Mouse (Mus musculus) cerebellum, adult 2 months (tissue): ENCODE measurements around the gene Olfr117. TPM values are rescaled to one million over a fixed set of nuclear protein-coding genes. Genes with fewer than 3 reads are reported as not detected.
"Not testable (repeated sequence)": the region's sequence is repeated elsewhere in the genome, so short reads cannot be mapped to it uniquely, and the experiment has no call there.

Experiments used
- DNase-seq, 2 experiments: peaks; one replicate each; pipeline ENCODE4 v3.0.0; 2021
- H3K27ac ChIP-seq: fragments of 200-500 bp; 2 replicates; pipeline ENCODE4 v1.5.1; 2012; ENCODE audit warnings: low read length, control low read depth, inconsistent platforms; ENCODE audit not compliant: insufficient read depth
- H3K27me3 ChIP-seq: fragments of 200-500 bp; 2 replicates; pipeline ENCODE4 v1.6.1; 2012; ENCODE audit warnings: inconsistent platforms, mild to moderate bottlenecking, low read length, moderate library complexity; ENCODE audit not compliant: control insufficient read depth, insufficient read depth
- H3K4me1 ChIP-seq: fragments of 200-500 bp; 2 replicates; pipeline ENCODE4 v1.6.1; 2011; ENCODE audit warnings: low read length; ENCODE audit not compliant: control insufficient read depth, insufficient read depth
- H3K4me3 ChIP-seq: fragments of 200-500 bp; replicated peaks from 2 replicates; pipeline ENCODE3; 2011; ENCODE audit warnings: mild to moderate bottlenecking, low read depth, low read length, control low read depth; ENCODE audit not compliant: insufficient read depth
- CTCF ChIP-seq: fragments of 200-500 bp; IDR thresholded peaks from 2 replicates; pipeline ENCODE4 v1.5.1; 2011; ENCODE audit warnings: low read depth, mild to moderate bottlenecking, control low read depth, low read length, moderate library complexity, borderline replicate concordance; ENCODE audit not compliant: insufficient read depth
- POLR2A ChIP-seq: fragments of 200-500 bp; IDR thresholded peaks from 2 replicates; pipeline ENCODE4 v1.6.1; 2011; ENCODE audit warnings: low read length, control low read depth, borderline replicate concordance; ENCODE audit not compliant: insufficient read depth
- WGBS: fragments of 180-500 bp; shearing (Covaris S2); methylation state at CpG from one replicate; pipeline ENCODE4 v1.1.7; 2018; 5-methylcytosine and 5-hydroxymethylcytosine counted together
- polyA plus RNA-seq: library from polyadenylated mRNA; depleted of rRNA; stranded (reverse); fragments of >200 nt; gene quantifications from 2 replicates; pipeline ENCODE4 v1.2.3, GENCODE M21; 2012; rRNA removed

Olfr117 gene
- polyA plus RNA-seq: not detected in 2 replicates

- Histone ChIP-seq H3K27ac (no peak within 1 kb of the TSS), H3K27me3 (no peaks in the 10 kb centered on the region), H3K4me3 (no peak within 1 kb of the TSS), H3K4me1 (no peaks in the 10 kb centered on the region)
- WGBS: 48% methylated on average over 1 of the region's 1 CpGs
- no peak for DNase-seq
- TF ChIP-seq CTCF (no peak), POLR2A (no peak)
Measured at GRCm38 (mm10) chr17:37663682-37664081, at the start of gene Olfr117. Olfr117 (minus strand) TSS chr17:37663782.

GRCm38 (mm10) chr17:37696264-37696663, 32.7 kb upstream of the Olfr117 start, which contains the start of gene Olfr119:
Olfr119 (plus strand) TSS chr17:37696564.
- not testable (repeated sequence) for DNase-seq, H3K4me1 ChIP-seq, H3K27me3 ChIP-seq, H3K4me3 ChIP-seq, H3K27ac ChIP-seq
- 64% methylated on average over 1 of the region's 1 CpGs for WGBS

GRCm38 (mm10) chr17:37666688-37667087, 3.1 kb upstream of the Olfr117 start, which contains the start of gene Olfr118:
Olfr118 (plus strand) TSS chr17:37666988.
- H3K27me3 ChIP-seq: no peaks in the 10 kb centered on the region
- no peak for TF ChIP-seq CTCF
- TF ChIP-seq POLR2A: no peak
- 59% methylated on average over 2 of the region's 2 CpGs for WGBS
- no peak within 1 kb of the TSS for H3K27ac ChIP-seq
- DNase-seq: no peak
- H3K4me1 ChIP-seq: no peaks in the 10 kb centered on the region
- no peak within 1 kb of the TSS for H3K4me3 ChIP-seq

- 61% methylated on average over 2 of the region's 2 CpGs for WGBS
- no peaks in the 10 kb centered on the region for H3K4me1 ChIP-seq
Measured at GRCm38 (mm10) chr17:37627009-37627408, 36.6 kb downstream of the Olfr117 start, which contains the start of the genes Olfr115 and Olfr116. Olfr115 (minus strand) TSS chr17:37627109. Olfr116 (minus strand) TSS chr17:37627199.

More at GRCm38 (mm10) chr17:37627009-37627408, 36.6 kb downstream of the Olfr117 start, which contains the start of the genes Olfr115 and Olfr116:
- Histone ChIP-seq H3K4me3 (no peak within 1 kb of the TSS), H3K27ac (no peak within 1 kb of the TSS), H3K27me3 (no peaks in the 10 kb centered on the region)
- no peak for DNase-seq
- TF ChIP-seq POLR2A (no peak), CTCF (no peak)

Other genes with a start within 250 kb of the Olfr117 start
- gene Olfr108, start 218.3 kb downstream of the Olfr117 start, polyA plus RNA-seq: not detected in 2 replicates
- gene Olfr109, start 204.9 kb downstream of the Olfr117 start, polyA plus RNA-seq: not detected in 2 replicates
- not detected in 2 replicates for gene H2-M2, start 180.2 kb downstream of the Olfr117 start, polyA plus RNA-seq
- gene Olfr110, start 171.3 kb downstream of the Olfr117 start, polyA plus RNA-seq: not detected in 2 replicates
- 0.10 TPM in 1 of 2 replicates, not detected in the other for gene Olfr111, start 155.8 kb downstream of the Olfr117 start, polyA plus RNA-seq
- gene Olfr112, start 94.3 kb downstream of the Olfr117 start, polyA plus RNA-seq: not detected in 2 replicates
- not detected in 2 replicates for gene Olfr113, start 86.1 kb downstream of the Olfr117 start, polyA plus RNA-seq
- gene Olfr114, start 71.0 kb downstream of the Olfr117 start, polyA plus RNA-seq: not detected in 2 replicates
- not detected in 2 replicates for gene Olfr115, start 36.7 kb downstream of the Olfr117 start, polyA plus RNA-seq
- not detected in 2 replicates for gene Olfr116, start 36.6 kb downstream of the Olfr117 start, polyA plus RNA-seq
- gene Olfr118, start 3.2 kb upstream of the Olfr117 start, polyA plus RNA-seq: not detected in 2 replicates
- gene Olfr119, start 32.8 kb upstream of the Olfr117 start, polyA plus RNA-seq: not detected in 2 replicates
- gene Olfr120, start 58.0 kb upstream of the Olfr117 start, polyA plus RNA-seq: not detected in 2 replicates
- gene Olfr121, start 85.1 kb upstream of the Olfr117 start, polyA plus RNA-seq: not detected in 2 replicates
- gene Olfr122, start 104.8 kb upstream of the Olfr117 start, polyA plus RNA-seq: not detected in 2 replicates
- not detected in 2 replicates for gene Olfr123, start 129.7 kb upstream of the Olfr117 start, polyA plus RNA-seq
- gene Olfr124, start 136.1 kb upstream of the Olfr117 start, polyA plus RNA-seq: not detected in 2 replicates
- gene Olfr125, start 169.2 kb upstream of the Olfr117 start, polyA plus RNA-seq: not detected in 2 replicates
- not detected in 2 replicates for gene Olfr126, start 183.7 kb upstream of the Olfr117 start, polyA plus RNA-seq
- gene Olfr127, start 236.7 kb upstream of the Olfr117 start, polyA plus RNA-seq: not detected in 2 replicates